Mouse (Mus musculus): Measurements from ENCODE around the gene Hmga1. TPM values are rescaled to one million over a fixed set of nuclear protein-coding genes. Genes with fewer than 3 reads are reported as not detected.

Hmga1 gene
- polyA plus RNA-seq, 1 experiment from 2014 or later: 423 TPM

- peaks cover 20% of the 10 kb centered on the region for H3K36me3 ChIP-seq (ENCODE audit: inconsistent target)
- H3K79me2 ChIP-seq (ENCODE audit: inconsistent target): no peaks in the 10 kb centered on the region
- 96% methylated on average over 9 of the region's 10 CpGs for WGBS (ENCODE audit: missing documents)
- H3K27ac ChIP-seq: no peak overlapping the region
- no peak overlapping the region for H3K4me3 ChIP-seq (ENCODE audit: inconsistent target)
Measured at GRCm38 (mm10) chr17:27578487-27578886, 22.2 kb downstream of the Hmga1 start.

GRCm38 (mm10) chr17:27579816-27580215, 23.5 kb downstream of the Hmga1 start:
- peaks cover 20% of the 10 kb centered on the region for H3K36me3 ChIP-seq (ENCODE audit: inconsistent target)
- 96% methylated on average over 8 of the region's 8 CpGs for WGBS (ENCODE audit: missing documents)

GRCm38 (mm10) chr17:27580392-27581068, 24.2 kb downstream of the Hmga1 start:
- H3K36me3 ChIP-seq (ENCODE audit: inconsistent target): peaks cover 20% of the 10 kb centered on the region
- H3K27ac ChIP-seq: no peak overlapping the region
- 88% methylated on average over 17 of the region's 20 CpGs for WGBS (ENCODE audit: missing documents)
- peaks cover 7% of the 10 kb centered on the region; the same call in 1 of the 2 replicates for H3K79me2 ChIP-seq (ENCODE audit: inconsistent target)
- H3K4me3 ChIP-seq (ENCODE audit: inconsistent target): no peak overlapping the region

More at GRCm38 (mm10) chr17:27579816-27580215, 23.5 kb downstream of the Hmga1 start:
- Histone ChIP-seq H3K79me2 (ENCODE audit: inconsistent target) (no peaks in the 10 kb centered on the region), H3K4me3 (ENCODE audit: inconsistent target) (no peak overlapping the region), H3K27ac (no peak overlapping the region)

GRCm38 (mm10) chr17:27583185-27583894, 27.0 kb downstream of the Hmga1 start:
- Histone ChIP-seq H3K36me3 (ENCODE audit: inconsistent target) (peaks cover 20% of the 10 kb centered on the region), H3K27ac (no peak overlapping the region), H3K79me2 (ENCODE audit: inconsistent target) (peaks cover 25% of the 10 kb centered on the region; the same call in 1 of the 2 replicates), H3K4me3 (ENCODE audit: inconsistent target) (no peak overlapping the region)
- WGBS (ENCODE audit: missing documents): 68% methylated on average over 13 of the region's 13 CpGs

- Histone ChIP-seq H3K79me2 (ENCODE audit: inconsistent target) (peaks cover 53% of the 10 kb centered on the region), H3K36me3 (ENCODE audit: inconsistent target) (no peaks in the 10 kb centered on the region), H3K4me3 (ENCODE audit: inconsistent target) (no peak overlapping the region), H3K27ac (peak overlapping the region; percentile 28)
- WGBS (ENCODE audit: missing documents): 43% methylated on average over 9 of the region's 9 CpGs
Measured at GRCm38 (mm10) chr17:27586661-27587060, 30.4 kb downstream of the Hmga1 start.

- H3K36me3 ChIP-seq (ENCODE audit: inconsistent target): no peaks in the 10 kb centered on the region
- H3K27ac ChIP-seq: peak overlapping the region; percentile 28
- H3K79me2 ChIP-seq (ENCODE audit: inconsistent target): peaks cover 53% of the 10 kb centered on the region
- H3K4me3 ChIP-seq (ENCODE audit: inconsistent target): no peak overlapping the region
- WGBS (ENCODE audit: missing documents): 74% methylated on average over 10 of the region's 12 CpGs
Measured at GRCm38 (mm10) chr17:27587252-27587651, 31.0 kb downstream of the Hmga1 start.

GRCm38 (mm10) chr17:27588231-27588630, 31.9 kb downstream of the Hmga1 start:
- H3K79me2 ChIP-seq (ENCODE audit: inconsistent target): peaks cover 60% of the 10 kb centered on the region
- WGBS (ENCODE audit: missing documents): 15% methylated on average over 8 of the region's 8 CpGs
- no peak overlapping the region for H3K4me3 ChIP-seq (ENCODE audit: inconsistent target)
- peak overlapping the region; percentile 28 for H3K27ac ChIP-seq
- no peaks in the 10 kb centered on the region for H3K36me3 ChIP-seq (ENCODE audit: inconsistent target)

GRCm38 (mm10) chr17:27591826-27592564, 35.7 kb downstream of the Hmga1 start:
- WGBS (ENCODE audit: missing documents): 53% methylated on average over 11 of the region's 12 CpGs
- peaks cover 17% of the 10 kb centered on the region; the same call in 1 of the 2 replicates for H3K36me3 ChIP-seq (ENCODE audit: inconsistent target)

GRCm38 (mm10) chr17:27592565-27592910, 36.2 kb downstream of the Hmga1 start:
- peaks cover 83% of the 10 kb centered on the region for H3K79me2 ChIP-seq (ENCODE audit: inconsistent target)
- 60% methylated on average over 7 of the region's 7 CpGs for WGBS (ENCODE audit: missing documents)
- peak overlapping the region; percentile 58 for H3K27ac ChIP-seq
- H3K4me3 ChIP-seq (ENCODE audit: inconsistent target): no peak overlapping the region
- H3K36me3 ChIP-seq (ENCODE audit: inconsistent target): peaks cover 18% of the 10 kb centered on the region; the same call in 1 of the 2 replicates

More at GRCm38 (mm10) chr17:27591826-27592564, 35.7 kb downstream of the Hmga1 start:
- Histone ChIP-seq H3K79me2 (ENCODE audit: inconsistent target) (peaks cover 81% of the 10 kb centered on the region), H3K4me3 (ENCODE audit: inconsistent target) (peak overlapping the region; percentile 19; the same call in 1 of the 2 replicates), H3K27ac (peak overlapping the region; percentile 58)

- 91% methylated on average over 15 of the region's 15 CpGs for WGBS (ENCODE audit: missing documents)
- no peak overlapping the region for H3K4me3 ChIP-seq (ENCODE audit: inconsistent target)
- H3K79me2 ChIP-seq (ENCODE audit: inconsistent target): peaks cover 90% of the 10 kb centered on the region
- H3K27ac ChIP-seq: no peak overlapping the region
- H3K36me3 ChIP-seq (ENCODE audit: inconsistent target): peaks cover 18% of the 10 kb centered on the region; the same call in 1 of the 2 replicates
Measured at GRCm38 (mm10) chr17:27595659-27596375, 39.5 kb downstream of the Hmga1 start.

GRCm38 (mm10) chr17:27596376-27597190, 40.3 kb downstream of the Hmga1 start:
- Histone ChIP-seq H3K36me3 (ENCODE audit: inconsistent target) (peaks cover 18% of the 10 kb centered on the region; the same call in 1 of the 2 replicates), H3K4me3 (ENCODE audit: inconsistent target) (no peak overlapping the region), H3K27ac (no peak overlapping the region), H3K79me2 (ENCODE audit: inconsistent target) (peaks cover 90% of the 10 kb centered on the region)
- WGBS (ENCODE audit: missing documents): 91% methylated on average over 20 of the region's 21 CpGs

GRCm38 (mm10) chr17:27600286-27600685, 44.0 kb downstream of the Hmga1 start:
- Histone ChIP-seq H3K27ac (no peak overlapping the region), H3K36me3 (ENCODE audit: inconsistent target) (peaks cover 18% of the 10 kb centered on the region; the same call in 1 of the 2 replicates), H3K79me2 (ENCODE audit: inconsistent target) (peaks cover 100% of the 10 kb centered on the region), H3K4me3 (ENCODE audit: inconsistent target) (no peak overlapping the region)
- 93% methylated on average over 3 of the region's 3 CpGs for WGBS (ENCODE audit: missing documents)

GRCm38 (mm10) chr17:27600869-27601268, 44.6 kb downstream of the Hmga1 start:
- Histone ChIP-seq H3K36me3 (ENCODE audit: inconsistent target) (peaks cover 12% of the 10 kb centered on the region; the same call in 1 of the 2 replicates), H3K79me2 (ENCODE audit: inconsistent target) (peaks cover 100% of the 10 kb centered on the region), H3K27ac (no peak overlapping the region), H3K4me3 (ENCODE audit: inconsistent target) (no peak overlapping the region)
- 93% methylated on average over 5 of the region's 5 CpGs for WGBS (ENCODE audit: missing documents)

Measured in macrophage (primary cell).